Mouse (Mus musculus) kidney, postnatal 0 days (tissue): Measurements from ENCODE around the gene 1700001C19Rik. TPM values are rescaled to one million over a fixed set of nuclear protein-coding genes. Genes with fewer than 3 reads are reported as not detected.
"Not testable (repeated sequence)": the region's sequence is repeated elsewhere in the genome, so short reads cannot be mapped to it uniquely, and the experiment has no call there.

Source experiments
- ATAC-seq: fragments of 200-750 bp; cut with Nextera tagmentation; replicated peaks from 2 replicates; pipeline ENCODE4 v1.8.0; 2017; ENCODE audit warnings: low read depth, moderate number of reproducible peaks, moderate TSS enrichment, moderate library complexity; ENCODE audit not compliant: low FRiP score
- DNase-seq: peaks from one replicate; pipeline ENCODE4 v3.0.0-alpha.2; 2016; ENCODE audit warnings: low spot score
- H3K27ac ChIP-seq: fragments of 300-500 bp; sonication (generic); 2 replicates; pipeline ENCODE4 v1.5.1; 2014; ENCODE audit warnings: mild to moderate bottlenecking
- H3K27me3 ChIP-seq: fragments of 300-500 bp; sonication (generic); 2 replicates; pipeline ENCODE4 v1.6.1; 2014; ENCODE audit warnings: low read length, mixed read lengths; ENCODE audit not compliant: insufficient read depth
- H3K36me3 ChIP-seq: fragments of 300-500 bp; sonication (generic); 2 replicates; pipeline ENCODE4 v1.6.1; 2014; ENCODE audit warnings: low read length, mixed read lengths; ENCODE audit not compliant: insufficient read depth
- H3K4me1 ChIP-seq: fragments of 300-500 bp; sonication (generic); replicated peaks from 2 replicates; pipeline ENCODE4 v1.6.1; 2014; ENCODE audit warnings: antibody characterized with exemption, low read length, mixed read lengths; ENCODE audit not compliant: insufficient read depth
- H3K4me2 ChIP-seq: fragments of 300-500 bp; sonication (generic); 2 replicates; pipeline ENCODE4 v1.6.1; 2014; ENCODE audit warnings: mild to moderate bottlenecking, low read length, moderate library complexity, mixed read lengths
- H3K4me3 ChIP-seq: fragments of 300-500 bp; sonication (generic); replicated peaks from 2 replicates; pipeline ENCODE4 v1.5.1; 2014; ENCODE audit warnings: low read depth, low read length
- H3K9ac ChIP-seq: fragments of 300-500 bp; sonication (generic); 2 replicates; pipeline ENCODE4 v1.6.1; 2014; ENCODE audit warnings: low read depth, low read length
- H3K9me3 ChIP-seq: fragments of 300-500 bp; sonication (generic); replicated peaks from 2 replicates; pipeline ENCODE4 v1.6.1; 2016; ENCODE audit warnings: low read length, inconsistent platforms, mixed read lengths
- CTCF ChIP-seq: IDR thresholded peaks from 2 replicates; pipeline ENCODE4 v1.5.1; 2016; ENCODE audit warnings: antibody characterized with exemption, low read depth, mild to moderate bottlenecking, moderate library complexity
- WGBS: fragments of 180-500 bp; shearing (Covaris S2); extraction: QIAGEN DNeasy Blood & Tissue Kit; methylation state at CpG from one replicate; pipeline ENCODE4 v1.1.7; 2014; 5-methylcytosine and 5-hydroxymethylcytosine counted together
- polyA plus RNA-seq: library from polyadenylated mRNA; unstranded; fragments of >200 nt; fragmentation: Nextera tagmentation; extraction: Ambion mirVana; gene quantifications from 2 replicates; pipeline ENCODE4 v1.2.1, GENCODE M21; 2015

Gene 1700001C19Rik
- polyA plus RNA-seq, 1 experiment from 2014 or later, result 0.45 TPM

DNA sequence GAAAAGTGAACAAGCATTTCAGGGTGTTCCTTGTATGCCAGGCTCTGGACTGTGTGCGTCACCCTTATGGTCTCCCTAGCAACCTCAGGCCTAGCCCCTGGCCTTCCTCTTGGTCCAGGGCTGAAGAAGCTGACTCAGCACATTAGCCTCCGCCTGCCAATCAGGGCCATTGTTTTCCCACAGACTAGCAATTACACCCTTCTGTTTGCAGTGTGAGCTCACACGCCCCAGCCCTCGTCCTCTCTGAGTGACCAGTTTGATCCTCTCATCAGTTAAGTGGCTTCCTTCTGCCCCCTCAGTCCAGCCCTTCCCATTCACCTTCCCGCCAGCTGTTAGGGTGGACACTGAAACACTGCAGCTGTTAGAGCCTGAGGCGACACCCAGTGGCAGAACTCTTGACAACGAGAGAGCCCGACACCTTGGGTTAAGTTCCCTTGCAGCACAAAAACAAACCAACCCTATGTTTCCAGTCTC, 8.3 kb downstream of the 1700001C19Rik start:
- Histone ChIP-seq H3K4me2 (peak overlapping the region; percentile 28), H3K4me1 (peaks cover 6% of the 10 kb centered on the region; the same call in 1 of the 2 replicates), H3K27ac (no peak overlapping the region), H3K36me3 (no peaks in the 10 kb centered on the region), H3K4me3 (no peak overlapping the region), H3K9me3 (no peaks in the 10 kb centered on the region), H3K9ac (peak overlapping the region; percentile 27; the same call in 1 of the 2 replicates), H3K27me3 (no peaks in the 10 kb centered on the region)
- WGBS, result 8% methylated on average over 8 of the region's 8 CpGs
- TF ChIP-seq CTCF, result peak; percentile 76
- ATAC-seq (peak; percentile 77), DNase-seq (peak; percentile 87)

DNA sequence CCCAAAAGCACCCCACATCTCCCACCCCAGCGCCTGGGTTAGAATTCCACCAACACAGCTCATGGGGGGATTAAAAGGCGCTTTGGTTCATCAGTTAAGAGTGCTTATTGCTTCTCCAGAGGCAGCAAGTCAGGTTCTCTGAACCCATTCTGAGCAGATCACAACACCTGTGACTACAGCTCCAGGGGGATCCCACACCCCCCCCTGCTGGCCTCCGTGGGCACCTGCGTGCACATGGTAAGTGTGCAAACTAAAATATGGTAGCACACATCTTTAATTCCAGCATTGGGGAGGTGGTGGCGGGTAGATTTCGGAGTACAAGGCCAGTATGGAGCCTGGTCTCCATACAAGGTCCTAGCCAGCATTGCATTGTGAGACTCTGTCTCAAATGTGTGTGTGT, 9.9 kb downstream of the 1700001C19Rik start:
- Histone ChIP-seq H3K4me3 (no peak overlapping the region), H3K4me2 (no peak overlapping the region), H3K4me1 (peaks cover 6% of the 10 kb centered on the region; the same call in 1 of the 2 replicates), H3K27me3 (no peaks in the 10 kb centered on the region), H3K9me3 (no peaks in the 10 kb centered on the region), H3K9ac (no peak overlapping the region), H3K27ac (no peak overlapping the region), H3K36me3 (no peaks in the 10 kb centered on the region)
- WGBS, result 80% methylated on average over 6 of the region's 6 CpGs
- TF ChIP-seq CTCF, result peak; percentile 59
- no peak for DNase-seq
- no peak for ATAC-seq

DNA sequence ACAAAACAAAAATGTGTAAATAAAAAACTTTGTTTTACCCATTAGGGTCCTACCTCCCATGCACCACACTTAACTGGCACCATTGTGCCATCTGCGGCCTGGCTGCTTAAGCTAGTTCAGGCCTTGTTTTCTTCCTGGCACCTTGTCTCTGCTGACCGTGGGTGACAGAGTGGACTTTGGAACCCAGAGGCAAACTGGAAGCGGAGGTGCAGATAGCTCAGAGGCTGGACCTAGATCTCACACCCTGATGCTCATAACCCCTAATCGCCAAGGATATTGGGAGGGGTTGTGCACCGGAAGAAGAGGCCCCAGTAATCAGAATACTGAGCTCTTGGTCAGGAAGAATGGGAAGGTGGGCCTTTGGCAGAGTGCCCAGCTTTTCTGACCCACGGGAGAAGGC, 13.0 kb downstream of the 1700001C19Rik start:
- Histone ChIP-seq H3K9ac (no peak overlapping the region), H3K4me1 (peaks cover 6% of the 10 kb centered on the region; the same call in 1 of the 2 replicates), H3K4me3 (no peak overlapping the region), H3K27ac (no peak overlapping the region), H3K27me3 (no peaks in the 10 kb centered on the region), H3K36me3 (no peaks in the 10 kb centered on the region), H3K4me2 (no peak overlapping the region), H3K9me3 (no peaks in the 10 kb centered on the region)
- no peak for ATAC-seq
- TF ChIP-seq CTCF, result no peak
- 58% methylated on average over 6 of the region's 6 CpGs for WGBS
- DNase-seq, result no peak

DNA sequence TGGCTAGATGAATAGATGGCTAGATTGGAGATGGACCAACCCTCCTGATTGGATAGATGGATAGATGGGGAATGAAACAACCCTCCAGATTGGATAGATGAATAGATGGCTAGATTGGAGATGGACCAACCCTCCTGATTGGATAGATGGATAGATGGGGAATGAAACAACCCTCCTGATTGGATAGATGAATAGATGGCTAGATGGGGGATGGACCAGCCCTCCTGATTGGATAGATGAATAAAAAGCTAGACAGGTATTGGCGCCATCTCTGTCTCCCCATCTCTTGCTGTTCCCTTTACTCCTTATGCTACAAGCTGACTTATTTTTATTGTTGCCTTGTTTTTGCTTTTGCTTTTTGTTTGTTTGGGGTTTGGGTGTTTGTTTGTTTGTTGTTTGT, 14.6 kb downstream of the 1700001C19Rik start:
- 90% methylated on average over 1 of the region's 1 CpGs for WGBS
- H3K36me3 ChIP-seq, H3K4me3 ChIP-seq, H3K27me3 ChIP-seq, DNase-seq, H3K9me3 ChIP-seq, H3K4me1 ChIP-seq, H3K27ac ChIP-seq, H3K9ac ChIP-seq, ATAC-seq, H3K4me2 ChIP-seq: not testable (repeated sequence)

DNA sequence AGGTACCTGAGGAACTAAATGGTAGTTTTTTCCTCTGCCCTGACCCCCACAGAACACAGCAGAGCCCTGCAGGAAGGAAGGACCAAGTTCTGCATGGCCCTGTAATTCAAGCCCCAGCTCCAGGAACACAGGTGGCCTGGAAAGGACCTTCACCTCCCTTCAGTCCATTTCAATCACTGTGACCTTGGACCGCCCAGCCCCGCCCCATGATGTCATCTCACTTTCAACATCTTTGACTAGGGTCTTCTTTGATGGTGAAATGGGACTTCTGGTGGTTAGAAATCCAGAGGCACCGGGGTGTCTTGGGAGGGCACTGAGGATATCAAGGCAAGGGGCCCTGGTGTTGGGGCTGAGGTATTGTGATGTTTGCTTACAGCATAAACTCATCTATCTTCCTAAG, 15.6 kb downstream of the 1700001C19Rik start:
- Histone ChIP-seq H3K4me2 (no peak overlapping the region), H3K36me3 (no peaks in the 10 kb centered on the region), H3K9ac (no peak overlapping the region), H3K27ac (no peak overlapping the region), H3K4me1 (no peaks in the 10 kb centered on the region), H3K4me3 (no peak overlapping the region), H3K9me3 (no peaks in the 10 kb centered on the region), H3K27me3 (no peaks in the 10 kb centered on the region)
- no peak for TF ChIP-seq CTCF
- WGBS, result 77% methylated on average over 3 of the region's 3 CpGs
- ATAC-seq, result no peak
- no peak for DNase-seq

DNA sequence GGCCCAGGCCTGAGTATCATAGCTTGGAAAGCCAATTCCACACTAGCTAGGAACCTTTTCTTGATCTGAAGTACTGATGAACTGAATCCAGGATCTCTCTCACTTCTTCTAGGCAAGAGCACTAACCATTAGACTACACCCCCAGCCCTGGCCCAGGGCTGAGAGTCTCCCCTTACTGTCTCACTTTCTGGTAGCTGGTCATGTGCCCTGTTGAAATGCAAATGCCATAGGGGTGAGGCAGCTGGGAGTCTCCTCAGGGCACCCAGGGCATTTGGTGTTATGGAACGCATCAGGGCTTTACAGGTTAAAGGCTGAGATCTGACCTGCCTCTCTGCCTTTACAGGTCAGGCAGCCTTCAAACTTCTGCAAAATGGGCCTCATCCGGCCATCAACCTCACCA, 17.0 kb downstream of the 1700001C19Rik start:
- Histone ChIP-seq H3K9me3 (no peaks in the 10 kb centered on the region), H3K4me3 (no peak overlapping the region), H3K27ac (no peak overlapping the region), H3K4me2 (no peak overlapping the region), H3K9ac (no peak overlapping the region), H3K27me3 (no peaks in the 10 kb centered on the region), H3K36me3 (no peaks in the 10 kb centered on the region), H3K4me1 (no peaks in the 10 kb centered on the region)
- WGBS, result 76% methylated on average over 2 of the region's 2 CpGs
- DNase-seq (no peak), ATAC-seq (no peak)
- no peak for TF ChIP-seq CTCF

DNA sequence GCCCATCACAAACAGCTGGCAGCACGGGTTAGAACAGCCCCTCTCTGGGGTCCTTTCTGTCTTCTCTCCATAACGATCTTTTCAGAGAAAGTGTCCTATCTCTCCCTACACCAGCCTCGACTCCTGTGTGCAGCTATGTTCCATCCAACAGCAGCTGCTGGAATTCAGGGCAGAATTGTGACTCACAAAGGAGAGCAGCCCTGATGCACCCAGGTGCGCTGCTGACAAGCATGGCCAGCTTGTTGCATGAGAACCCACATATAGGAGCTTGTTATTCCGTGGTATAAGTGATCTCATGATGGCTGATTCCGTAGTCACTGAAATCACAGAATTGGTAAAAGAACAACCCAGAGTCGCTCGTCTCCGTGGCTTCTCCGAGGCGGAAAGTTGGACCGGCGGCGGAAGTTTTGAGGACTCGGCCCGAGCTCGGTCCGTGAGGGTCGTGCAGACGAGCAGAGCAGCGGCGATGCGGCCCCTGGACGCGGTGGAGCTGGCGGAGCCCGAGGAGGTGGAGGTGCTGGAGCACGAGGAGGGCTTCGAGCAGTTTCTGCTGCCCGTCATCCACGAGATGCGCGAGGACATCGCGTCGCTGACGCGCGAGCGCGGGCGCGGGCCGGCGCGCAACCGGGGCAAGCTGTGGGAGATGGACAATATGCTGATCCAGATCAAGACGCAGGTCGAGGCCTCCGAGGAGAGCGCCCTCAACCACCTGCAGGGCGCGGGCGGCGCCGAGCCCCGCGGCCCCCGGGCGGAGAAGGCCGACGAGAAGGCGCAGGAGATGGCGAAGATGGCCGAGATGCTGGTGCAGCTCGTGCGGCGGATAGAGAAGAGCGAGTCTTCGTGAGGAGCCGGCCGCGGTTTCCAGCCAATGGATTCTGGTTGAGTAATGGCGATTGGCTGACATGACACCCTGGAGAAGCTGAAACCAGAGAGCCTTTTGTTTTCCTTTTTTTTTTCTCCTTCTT, 27.0 kb downstream of the 1700001C19Rik start:
- H3K27ac ChIP-seq, DNase-seq, H3K36me3 ChIP-seq, H3K4me1 ChIP-seq, H3K9ac ChIP-seq, ATAC-seq, H3K9me3 ChIP-seq: not testable (repeated sequence)
- Histone ChIP-seq H3K27me3 (peaks cover 12% of the 10 kb centered on the region), H3K4me3 (peak overlapping the region; percentile 26), H3K4me2 (peak overlapping the region; percentile 50)
- 2% methylated on average over 73 of the region's 74 CpGs for WGBS
